Mouse (Mus musculus): ENCODE results near the gene Pxdn. TPM values are rescaled to one million over a fixed set of nuclear protein-coding genes. Genes with fewer than 3 reads are reported as not detected.

Pxdn gene
- 10 to 100 TPM; 34.4 to 53.6 TPM for total RNA-seq (2021)

DNA sequence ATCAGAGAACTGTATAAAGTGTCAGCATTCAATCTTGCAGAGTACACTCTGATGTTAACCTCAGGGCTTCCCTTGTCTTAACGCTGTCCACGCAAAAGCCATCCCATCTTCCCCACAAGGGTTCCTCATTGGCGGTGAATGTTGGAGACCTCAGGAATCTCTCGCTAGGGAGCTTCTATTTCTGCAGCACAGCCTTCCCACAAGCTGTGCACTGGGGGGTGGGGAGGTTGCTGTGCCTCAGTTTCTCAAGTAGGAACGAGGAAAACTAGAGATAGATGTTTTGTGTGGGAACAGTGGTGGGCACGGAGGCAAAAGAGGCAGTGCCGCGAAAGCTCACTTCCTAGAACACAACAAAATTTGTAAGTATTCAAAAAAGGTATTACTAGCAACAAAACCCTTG is at the start of gene Pxdn:
Pxdn (plus strand) TSS at position 301 of the 400 bp plus-strand sequence.
- DNase-seq (ENCODE audit: low spot score in 2 of 2), result no peak
- intact Hi-C loops (cut with DNase I), result no loop called here

DNA sequence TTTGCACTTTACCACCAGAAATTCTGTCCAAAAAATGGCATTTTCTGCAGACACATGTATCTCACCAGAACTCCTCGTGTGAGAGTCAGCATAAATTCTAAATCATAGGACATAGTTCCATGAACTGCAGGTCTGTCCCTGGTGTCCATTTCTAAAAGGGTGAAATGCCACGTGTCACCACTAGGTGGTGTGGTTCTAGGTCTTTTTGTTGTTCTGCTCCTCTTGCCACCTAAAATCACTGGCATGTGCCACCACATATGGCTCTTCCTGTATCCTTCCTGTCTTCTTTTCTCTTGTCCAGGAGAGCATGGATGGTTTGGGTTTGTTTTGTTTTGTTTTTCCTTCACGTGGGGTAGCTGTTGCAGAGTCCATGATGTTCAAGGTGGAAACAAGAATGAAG is 42.7 kb upstream of the Pxdn start:
- intact Hi-C loops (cut with DNase I), result no loop called here
- DNase-seq (ENCODE audit: low spot score in 2 of 2), result peak in 1 of 2 experiments; percentile 45

DNA sequence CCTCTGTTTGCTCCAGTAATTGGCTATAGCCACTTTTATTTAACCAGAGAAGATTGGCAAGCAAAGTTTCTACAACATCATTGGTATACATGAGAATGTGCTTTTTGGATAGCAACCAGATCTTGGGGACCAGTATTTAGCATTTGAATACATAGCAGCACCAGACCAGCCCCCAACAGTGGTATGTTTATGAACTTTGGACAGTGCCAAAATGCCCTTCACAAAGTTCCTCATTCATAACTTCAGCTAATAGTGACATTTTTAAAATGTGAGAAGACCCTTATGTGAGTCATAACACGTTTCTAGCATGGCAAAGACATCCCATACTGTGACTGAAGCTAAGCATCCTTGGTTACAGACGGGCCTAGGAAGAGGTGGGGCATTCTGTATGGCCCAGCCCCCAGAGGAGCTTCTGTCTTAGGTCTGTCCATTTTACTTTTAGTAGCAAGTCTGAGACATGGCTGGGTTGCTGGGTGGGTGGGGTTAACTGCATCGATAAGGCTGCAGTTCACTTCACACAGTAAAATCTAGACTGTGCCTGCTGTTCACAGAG is 39.8 kb upstream of the Pxdn start:
- DNase-seq (ENCODE audit: low spot score in 2 of 2), result no peak
- intact Hi-C loops (cut with DNase I), result no loop called here

DNA sequence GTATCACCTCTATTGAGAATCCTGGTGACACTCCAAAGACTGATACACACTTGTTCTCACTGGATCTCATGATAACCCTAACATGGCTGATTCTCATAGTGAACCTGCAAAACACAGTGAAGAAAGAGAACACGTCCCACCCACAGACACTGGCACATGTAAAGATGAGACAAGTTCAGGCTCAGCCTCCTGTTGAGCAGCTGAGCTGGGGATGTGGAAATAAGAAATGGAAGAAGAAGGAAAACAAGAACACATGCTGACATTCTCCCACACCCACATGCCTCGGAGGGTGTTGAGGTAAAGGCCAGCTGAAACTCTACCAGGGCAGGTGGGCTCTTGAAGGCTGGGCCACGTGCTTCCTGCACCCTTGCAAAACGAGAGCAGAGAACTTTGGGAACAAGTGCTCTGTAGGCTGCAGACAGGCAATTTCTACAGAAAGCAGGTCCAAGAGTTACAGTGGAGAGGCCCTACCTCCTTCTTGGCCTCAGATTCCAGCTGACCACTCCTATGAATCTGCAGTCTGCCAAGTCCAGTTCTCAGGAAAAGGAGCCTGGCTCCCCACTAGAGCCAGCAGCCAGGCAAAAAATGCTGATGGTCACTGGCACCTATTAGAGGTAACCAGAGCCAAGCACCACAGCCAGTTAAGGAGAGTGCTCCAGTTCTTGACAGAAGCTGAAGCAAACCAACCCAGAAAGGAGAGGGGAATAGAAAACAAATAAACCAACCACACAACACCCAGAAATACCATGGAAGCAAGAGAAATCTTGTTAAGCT is 33.1 kb upstream of the Pxdn start:
- intact Hi-C loops (cut with DNase I), result no loop called here
- DNase-seq (ENCODE audit: low spot score in 2 of 2), result peak in 1 of 2 experiments; percentile 22

DNA sequence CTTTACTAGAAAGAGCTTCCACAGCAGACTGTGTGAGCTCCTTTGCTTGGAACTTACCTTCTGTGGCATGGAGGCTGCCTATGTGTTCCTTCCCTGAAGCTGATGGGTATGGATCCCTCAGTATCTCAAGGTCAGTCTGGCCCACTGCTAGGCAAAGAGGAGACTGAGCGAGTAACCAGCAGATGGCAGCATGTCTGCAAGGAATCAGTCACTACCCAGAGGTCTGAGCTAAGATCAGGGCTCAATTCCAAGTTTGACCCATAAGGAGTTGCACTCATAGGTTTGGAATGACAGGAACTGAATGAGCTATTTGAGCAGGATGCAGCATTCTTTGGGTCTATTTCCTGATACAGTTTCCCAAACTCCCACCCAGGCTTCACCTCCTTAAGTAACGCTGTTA is 30.4 kb upstream of the Pxdn start:
- intact Hi-C loops (cut with DNase I), result no loop called here
- peak in 1 of 2 experiments; percentile 25 for DNase-seq (ENCODE audit: low spot score in 2 of 2)

DNA sequence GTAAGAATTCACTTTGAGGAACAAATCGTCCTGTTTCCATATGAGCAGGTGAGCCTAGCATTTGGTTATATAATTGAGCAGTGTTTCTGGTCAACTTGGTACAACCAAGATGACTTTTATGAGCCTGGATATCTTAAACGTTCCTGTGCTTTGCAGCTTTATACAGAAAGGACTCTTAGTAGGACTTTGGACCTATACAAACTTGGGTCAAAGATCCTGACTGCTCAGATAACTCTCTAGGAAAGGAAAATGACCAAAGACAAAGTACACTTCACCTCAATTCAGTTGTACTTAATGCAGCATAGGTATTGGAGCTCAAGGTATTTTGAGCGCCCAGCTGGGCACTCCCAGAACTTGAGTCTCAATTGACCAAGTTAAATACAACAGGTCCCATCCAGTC is 21.3 kb upstream of the Pxdn start:
- intact Hi-C loops (cut with DNase I), result no loop called here
- DNase-seq (ENCODE audit: low spot score in 2 of 2), result no peak

DNA sequence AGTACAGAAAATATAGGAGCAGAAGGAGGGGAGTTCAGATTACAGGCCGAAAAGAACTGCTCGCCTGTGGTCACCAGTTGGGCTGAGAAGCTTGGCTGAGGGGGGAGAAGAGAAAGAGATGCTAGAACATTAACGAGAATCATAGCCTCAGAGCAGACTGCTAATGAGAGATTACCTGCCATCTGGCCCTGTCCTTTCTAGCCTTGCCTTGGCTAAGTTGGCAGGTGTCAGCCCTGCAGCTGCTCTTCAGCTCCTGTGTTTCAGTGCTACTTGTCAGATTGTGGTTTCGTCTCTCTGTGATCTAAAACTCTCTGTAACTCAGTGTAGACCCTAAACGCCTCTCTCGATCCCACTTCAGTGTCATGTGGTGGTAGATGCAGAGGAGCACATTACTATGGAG is 20.6 kb upstream of the Pxdn start:
- intact Hi-C loops (cut with DNase I), result no loop called here
- no peak for DNase-seq (ENCODE audit: low spot score in 2 of 2)

DNA sequence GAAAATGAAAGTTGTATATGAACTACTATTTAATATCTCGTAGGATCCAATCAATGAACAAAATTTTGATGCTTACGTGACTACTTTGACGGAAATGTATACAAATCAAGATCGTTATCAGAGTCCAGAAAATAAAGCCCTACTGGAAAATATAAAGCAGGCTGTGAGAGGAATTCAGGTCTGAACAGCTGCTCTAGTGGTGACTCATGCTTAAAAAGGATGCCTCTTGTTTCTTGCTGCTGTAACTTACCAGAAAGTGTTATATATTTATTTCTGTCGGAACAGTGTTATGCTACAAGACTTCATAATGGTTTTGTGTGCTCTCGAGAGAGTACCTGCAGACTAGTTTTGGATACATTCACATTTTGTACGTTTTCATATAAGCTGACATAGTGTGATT is 17.1 kb upstream of the Pxdn start:
- intact Hi-C loops (cut with DNase I), result no loop called here
- no peak for DNase-seq (ENCODE audit: low spot score in 2 of 2)

DNA sequence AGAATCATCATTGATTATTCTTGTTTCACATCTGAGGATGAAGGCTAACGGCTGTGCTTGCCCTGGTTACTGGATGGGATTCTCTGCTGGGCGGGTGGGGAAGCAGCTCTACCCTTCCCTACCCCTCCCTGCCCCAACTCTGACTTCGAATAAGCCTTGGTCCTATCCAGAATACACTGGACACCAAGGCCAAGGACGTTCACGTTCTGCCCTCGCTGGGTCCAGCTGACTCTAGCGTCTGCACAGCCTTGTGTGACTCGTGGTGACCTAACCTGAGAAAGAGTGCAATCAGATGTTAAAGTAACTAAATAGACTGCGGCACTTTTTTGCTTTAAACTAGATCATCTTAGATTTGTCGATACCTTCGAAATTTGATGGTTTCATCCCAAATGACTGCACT is 15.9 kb upstream of the Pxdn start:
- intact Hi-C loops (cut with DNase I), result no loop called here

DNA sequence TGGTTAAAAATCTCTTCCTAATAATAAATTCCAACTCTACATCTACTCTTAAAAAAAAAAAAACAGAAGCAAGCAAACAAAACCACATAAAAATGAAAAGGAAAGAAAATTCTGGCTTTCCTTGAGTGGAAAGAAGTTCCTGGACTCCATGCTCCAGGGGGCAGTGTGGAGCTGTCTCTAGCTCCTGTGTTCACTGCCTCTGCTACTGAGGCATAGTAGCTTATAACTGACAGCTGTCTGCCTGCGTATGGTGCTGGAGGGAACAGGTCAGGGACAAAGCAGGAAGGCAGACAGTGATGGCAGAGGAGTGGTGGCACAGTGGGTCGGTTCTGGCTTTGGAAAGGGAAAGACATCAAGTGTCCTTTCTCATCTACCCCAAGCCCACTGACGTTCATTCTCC is 10.5 kb upstream of the Pxdn start:
- no peak for DNase-seq (ENCODE audit: low spot score in 2 of 2)
- intact Hi-C loops (cut with DNase I), result loop anchor here (1.0 kb wide), 1 partner anchor 112 kb away; no protein-coding TSS in a partner anchor

More for the DNA sequence above, 15.9 kb upstream of the Pxdn start:
- DNase-seq (ENCODE audit: low spot score in 2 of 2), result no peak

DNA sequence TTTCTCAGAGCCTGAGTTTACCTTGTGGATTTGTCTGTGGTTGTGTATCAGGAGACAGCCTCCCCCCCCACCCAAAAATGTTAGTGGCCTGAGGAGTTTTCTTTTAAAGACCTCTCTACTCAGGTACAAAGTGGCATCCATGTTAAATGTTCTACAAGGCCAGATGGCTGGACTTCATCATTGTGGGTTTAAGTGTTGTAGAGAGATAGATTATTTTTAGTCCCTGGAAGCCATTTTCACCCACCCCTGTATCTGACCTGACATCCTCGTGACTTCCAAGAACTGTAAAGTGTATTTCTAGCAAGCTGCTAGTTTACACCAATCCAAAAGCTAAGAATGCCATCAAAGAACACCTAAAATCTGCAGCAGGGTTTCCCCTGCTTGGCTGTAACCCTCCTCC is 6.8 kb upstream of the Pxdn start:
- no peak for DNase-seq (ENCODE audit: low spot score in 2 of 2)
- intact Hi-C loops (cut with DNase I), result no loop called here

DNA sequence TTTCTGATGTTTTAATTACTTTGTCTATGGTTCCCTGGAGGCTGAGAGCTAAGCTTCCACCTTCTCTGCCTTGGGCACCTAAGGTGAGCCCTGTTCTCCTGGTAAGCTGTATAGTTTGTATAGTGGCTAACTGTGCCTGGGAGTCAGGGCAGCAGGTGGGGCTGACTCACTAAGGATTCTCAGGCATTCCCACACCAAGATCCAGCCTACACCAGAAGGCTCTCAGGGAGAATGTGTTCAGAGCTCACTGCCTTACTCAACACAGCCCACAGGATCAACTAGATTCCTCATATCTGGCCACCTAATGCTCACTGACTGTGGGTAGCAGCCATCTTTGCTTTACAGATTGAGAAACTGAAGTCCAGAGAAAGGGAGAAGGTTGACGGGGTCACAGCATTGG is 4.5 kb upstream of the Pxdn start:
- intact Hi-C loops (cut with DNase I), result no loop called here

DNA sequence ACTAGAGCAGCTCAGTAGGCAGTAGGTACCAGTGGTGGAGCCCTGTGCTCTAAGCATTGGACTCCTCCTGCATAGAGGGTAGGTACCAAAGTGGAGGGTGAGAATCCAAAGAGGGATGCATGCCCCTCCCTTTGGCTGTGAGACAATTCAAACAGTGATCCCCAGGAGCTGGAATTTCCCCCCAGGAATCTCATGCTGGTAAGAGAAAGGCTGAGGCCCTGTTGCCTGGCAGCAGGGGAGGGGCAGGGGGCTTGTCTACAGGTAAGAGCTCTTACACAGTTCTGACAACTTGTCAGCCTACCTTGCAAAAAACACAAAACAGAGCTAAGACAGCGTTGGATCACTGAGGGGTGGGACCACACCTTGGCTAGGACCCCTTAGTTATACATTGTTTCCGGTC is 3.9 kb upstream of the Pxdn start:
- no peak for DNase-seq (ENCODE audit: low spot score in 2 of 2)
- intact Hi-C loops (cut with DNase I), result no loop called here

More for the DNA sequence above, 4.5 kb upstream of the Pxdn start:
- DNase-seq (ENCODE audit: low spot score in 2 of 2), result no peak

DNA sequence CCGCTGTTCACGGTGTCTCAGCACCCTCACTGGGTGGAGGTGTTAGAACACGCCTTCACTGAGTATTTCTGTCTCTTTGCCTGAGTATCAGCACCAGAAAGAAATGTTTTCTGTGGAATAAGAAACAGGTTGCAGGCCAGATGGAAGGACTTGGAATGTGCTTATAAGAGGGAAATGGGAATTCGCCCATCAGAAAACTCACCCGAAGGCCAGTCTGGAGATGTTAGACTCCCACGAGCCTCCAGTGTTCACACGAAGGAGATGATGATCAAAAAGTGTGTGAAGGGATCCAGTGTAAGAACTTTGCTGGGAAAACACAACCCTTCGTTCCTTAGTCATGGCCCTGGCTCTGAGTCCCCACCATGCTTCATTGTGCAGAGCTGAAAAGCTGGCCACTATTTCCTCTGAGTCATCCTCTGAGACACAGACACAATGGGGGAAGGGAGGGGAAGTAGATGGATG is 3.3 kb upstream of the Pxdn start:
- intact Hi-C loops (cut with DNase I), result loop anchor here (2.0 kb wide), 1 partner anchor 81 kb away; no protein-coding TSS in a partner anchor
- peak; percentile 71 to 78 for DNase-seq (ENCODE audit: low spot score in 2 of 2)

DNA sequence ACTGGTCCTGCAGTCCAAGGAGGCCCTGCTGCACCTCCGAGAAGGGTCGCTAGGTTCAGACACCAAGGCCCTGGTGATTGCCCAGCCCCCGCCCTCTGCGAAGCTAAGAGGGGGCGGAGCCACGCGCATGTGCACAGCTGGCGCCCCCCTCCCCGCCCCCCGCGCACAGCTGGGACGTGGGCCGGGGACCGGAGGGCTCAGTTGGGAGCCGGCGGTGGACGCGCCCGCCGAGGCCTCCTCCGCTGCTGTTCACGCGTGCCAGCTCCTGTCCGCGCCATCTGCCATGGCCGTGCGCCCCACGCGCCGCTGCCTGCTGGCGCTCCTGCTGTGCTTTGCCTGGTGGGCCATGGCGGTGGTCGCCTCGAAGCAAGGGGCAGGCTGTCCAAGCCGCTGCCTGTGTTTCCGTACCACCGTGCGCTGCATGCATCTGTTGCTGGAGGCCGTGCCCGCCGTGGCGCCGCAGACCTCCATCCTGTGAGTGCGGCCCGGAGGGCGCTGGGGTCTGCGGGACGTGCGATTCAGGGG is 505 bp downstream of the Pxdn start:
- DNase-seq (ENCODE audit: low spot score in 2 of 2), result peak; percentile 64 to 80
- intact Hi-C loops (cut with DNase I), result no loop called here

DNA sequence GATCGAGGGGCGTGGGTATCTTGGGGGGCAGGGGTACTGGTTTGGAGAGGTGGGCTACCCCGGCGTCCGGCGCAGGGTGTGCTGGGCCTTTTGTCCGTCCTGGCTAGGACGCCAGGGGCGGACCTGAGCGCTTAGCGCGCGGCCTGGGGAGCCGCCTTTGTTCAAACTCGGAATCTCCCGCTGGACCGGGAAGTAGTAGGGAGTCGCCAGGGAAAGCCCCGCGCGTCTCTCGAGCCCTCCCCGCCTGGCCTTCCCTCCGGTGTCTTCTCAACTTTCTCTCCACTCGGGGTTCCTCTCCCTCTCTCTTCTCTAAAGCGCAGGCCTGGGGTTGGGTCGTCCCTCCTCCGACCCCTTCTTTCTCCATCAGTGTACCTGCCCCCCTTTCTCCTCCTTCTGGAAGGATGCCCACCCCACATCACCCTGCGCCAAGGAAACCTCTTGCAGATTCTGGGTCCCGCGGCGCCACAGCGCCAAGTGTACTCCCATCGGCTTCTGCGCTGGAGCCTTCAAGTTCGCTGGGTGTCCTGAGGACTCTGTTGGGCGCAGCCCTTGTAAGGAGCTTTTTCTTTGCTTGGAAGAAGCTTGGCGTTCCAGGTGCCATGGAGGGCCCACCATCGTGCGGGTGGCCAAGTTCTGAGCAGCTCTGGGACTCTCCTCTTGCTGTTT is 1.1 kb downstream of the Pxdn start:
- DNase-seq (ENCODE audit: low spot score in 2 of 2), result peak; percentile 63 to 65
- intact Hi-C loops (cut with DNase I), result no loop called here

DNA sequence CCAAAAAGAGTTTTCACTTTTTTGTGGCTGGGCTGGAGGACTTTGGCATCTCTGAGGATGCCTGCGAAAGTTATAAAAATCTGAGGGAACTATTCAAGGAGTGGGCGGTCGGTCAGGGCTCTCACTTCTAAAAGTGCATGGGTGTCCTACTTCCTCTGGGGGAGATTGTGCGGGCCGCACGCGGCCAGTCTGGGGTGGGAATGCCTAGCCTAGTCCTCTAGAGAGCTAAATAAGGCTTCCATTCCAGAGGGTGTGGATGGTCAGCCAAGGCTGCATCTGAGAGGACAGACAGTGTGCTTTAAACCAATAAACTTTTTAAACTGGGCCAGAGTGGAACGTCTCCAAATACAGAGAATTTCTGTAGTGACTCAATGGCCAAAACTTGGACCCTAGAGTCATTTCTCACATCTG is 1.9 kb downstream of the Pxdn start:
- intact Hi-C loops (cut with DNase I), result no loop called here
- DNase-seq (ENCODE audit: low spot score in 2 of 2), result no peak

DNA sequence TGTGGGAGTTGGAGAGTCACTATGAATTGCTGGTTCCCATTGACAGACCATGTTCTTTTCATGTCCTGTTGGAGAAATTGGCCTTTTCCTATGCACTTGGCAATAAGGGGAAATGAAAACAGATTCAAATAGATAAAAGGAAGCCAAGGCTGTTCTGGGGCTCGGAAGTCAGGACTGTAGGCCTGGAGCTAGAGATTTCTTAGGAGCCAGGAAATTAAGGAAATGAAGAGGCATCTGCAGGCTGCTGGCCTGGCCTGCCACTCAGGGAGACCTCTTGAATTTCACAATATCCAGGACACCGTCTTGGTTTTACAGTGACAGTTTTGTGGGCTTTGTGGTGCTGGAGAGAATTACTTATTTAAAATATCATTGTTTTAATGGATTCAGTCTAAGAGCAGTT is 5.0 kb downstream of the Pxdn start:
- intact Hi-C loops (cut with DNase I), result no loop called here
- DNase-seq (ENCODE audit: low spot score in 2 of 2), result no peak

DNA sequence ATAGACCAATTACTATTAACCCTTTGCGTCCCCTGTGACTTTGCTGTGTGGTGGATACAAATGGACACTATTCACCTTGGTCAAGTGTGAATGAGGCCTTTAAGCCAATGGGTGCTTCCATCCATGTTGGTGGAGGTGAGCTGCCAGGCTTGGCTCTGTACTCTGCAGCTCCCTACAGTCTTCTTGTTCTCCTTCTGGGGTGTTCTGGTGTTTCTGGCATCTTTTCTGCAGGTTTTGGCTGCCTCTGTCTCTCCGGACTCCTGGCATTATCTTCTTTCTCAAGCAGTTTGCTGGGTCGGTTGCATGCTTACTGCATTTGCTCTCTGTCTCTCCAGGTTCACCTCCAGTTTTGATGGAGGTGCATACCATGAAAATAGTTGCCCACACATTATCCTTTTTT is 7.2 kb downstream of the Pxdn start:
- intact Hi-C loops (cut with DNase I), result no loop called here
- DNase-seq (ENCODE audit: low spot score in 2 of 2), result no peak

DNA sequence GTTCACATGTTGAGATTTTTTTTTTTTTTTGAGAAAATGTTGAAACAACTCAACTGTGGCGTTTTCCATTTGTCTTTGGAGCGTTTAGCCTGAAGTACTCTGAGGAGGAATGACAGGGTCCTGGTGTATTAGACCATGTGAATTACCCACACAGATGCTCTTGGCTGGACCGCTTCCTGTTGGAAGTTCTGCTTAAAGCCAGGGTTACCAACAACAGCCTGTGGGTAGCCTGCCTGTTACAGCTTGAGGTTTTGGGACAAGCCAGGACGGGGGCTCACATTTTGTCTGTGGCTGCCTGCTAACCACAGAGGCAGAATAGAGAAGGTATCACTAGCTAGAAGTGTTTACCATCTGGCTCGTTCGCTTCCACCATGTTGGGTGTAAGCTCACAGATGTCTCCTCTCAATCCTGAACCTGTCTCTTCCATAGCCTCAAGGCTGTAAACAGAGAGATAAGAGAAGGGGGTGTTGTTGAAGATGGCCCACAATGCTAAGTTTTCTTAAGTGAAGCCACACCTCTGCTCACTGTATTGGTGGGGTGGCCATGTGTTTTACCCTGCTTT is 7.9 kb downstream of the Pxdn start:
- intact Hi-C loops (cut with DNase I), result no loop called here
- DNase-seq (ENCODE audit: low spot score in 2 of 2), result no peak

Measured in left cerebral cortex, postnatal 36 days (tissue).